Mouse (Mus musculus) midbrain, embryonic 15.5 days (tissue): ENCODE results near the gene Fam171a2. TPM values are rescaled to one million over a fixed set of nuclear protein-coding genes. Genes with fewer than 3 reads are reported as not detected.
"Not testable (repeated sequence)": the region's sequence is repeated elsewhere in the genome, so short reads cannot be mapped to it uniquely, and the experiment has no call there.

Experiments
- ATAC-seq: fragments of 200-750 bp; cut with Nextera tagmentation; replicated peaks from 2 replicates; pipeline ENCODE4 v1.8.0; 2017; ENCODE audit warnings: moderate TSS enrichment
- H3K27ac ChIP-seq: fragments of 300-500 bp; sonication (generic); 2 replicates; pipeline ENCODE4 v1.5.1; 2015; ENCODE audit warnings: mild to moderate bottlenecking, inconsistent platforms
- H3K27me3 ChIP-seq: fragments of 300-500 bp; sonication (generic); replicated peaks from 2 replicates; pipeline ENCODE4 v1.6.1; 2015; ENCODE audit warnings: inconsistent platforms
- H3K36me3 ChIP-seq: fragments of 300-500 bp; sonication (generic); replicated peaks from 2 replicates; pipeline ENCODE4 v1.6.1; 2015; ENCODE audit warnings: inconsistent platforms
- H3K4me1 ChIP-seq: fragments of 300-500 bp; sonication (generic); 2 replicates; pipeline ENCODE4 v1.6.1; 2015; ENCODE audit warnings: inconsistent platforms
- H3K4me2 ChIP-seq: fragments of 300-500 bp; sonication (generic); 2 replicates; pipeline ENCODE4 v1.6.1; 2015; ENCODE audit warnings: inconsistent platforms, mild to moderate bottlenecking, moderate library complexity
- H3K4me3 ChIP-seq: fragments of 300-500 bp; sonication (generic); 2 replicates; pipeline ENCODE4 v1.5.1; 2015; ENCODE audit warnings: mild to moderate bottlenecking, inconsistent platforms
- H3K9ac ChIP-seq: fragments of 300-500 bp; sonication (generic); 2 replicates; pipeline ENCODE4 v1.6.1; 2015; ENCODE audit warnings: mild to moderate bottlenecking, inconsistent platforms
- H3K9me3 ChIP-seq: fragments of 300-500 bp; sonication (generic); 2 replicates; pipeline ENCODE4 v1.6.1; 2016; ENCODE audit warnings: inconsistent platforms
- WGBS: fragments of 180-500 bp; shearing (Covaris S2); methylation state at CpG from one replicate; pipeline ENCODE4 v1.1.7; 2015; ENCODE audit warnings: mixed read lengths; 5-methylcytosine and 5-hydroxymethylcytosine counted together
- microRNA-seq: library from miRNA; unstranded; fragments of <30 nt; microRNA quantifications from one replicate; pipeline ENCODE4, GENCODE M21; 2016
- polyA plus RNA-seq: library from polyadenylated mRNA; unstranded; fragments of >200 nt; fragmentation: Nextera tagmentation; extraction: Ambion mirVana; gene quantifications from 2 replicates; pipeline ENCODE4 v1.2.1, GENCODE M21; 2015

The Fam171a2 gene
- polyA plus RNA-seq, 1 experiment from 2014 or later, result 28.7 TPM

GRCm38 (mm10) chr11:102393719-102394420 is 53.6 kb downstream of the Fam171a2 start:
- Histone ChIP-seq H3K36me3 (no peaks in the 10 kb centered on the region), H3K27ac (peak overlapping the region; percentile 96), H3K4me1 (peaks cover 60% of the 10 kb centered on the region), H3K27me3 (no peaks in the 10 kb centered on the region), H3K9ac (peak overlapping the region; percentile 78), H3K9me3 (no peaks in the 10 kb centered on the region), H3K4me3 (peak overlapping the region; percentile 71), H3K4me2 (peak overlapping the region; percentile 96)
- 6% methylated on average over 17 of the region's 17 CpGs for WGBS
- ATAC-seq, result peak; percentile 65

GRCm38 (mm10) chr11:102393238-102393634 is 54.2 kb downstream of the Fam171a2 start, which contains the start of gene Rundc3a:
Gene Rundc3a, plus strand, starts transcription at chr11:102393403.
- Histone ChIP-seq H3K4me3 (peak within 1 kb of the TSS; percentile 71), H3K9me3 (no peaks in the 10 kb centered on the region), H3K27me3 (no peaks in the 10 kb centered on the region), H3K4me2 (peak within 1 kb of the TSS; percentile 96), H3K27ac (peak within 1 kb of the TSS; percentile 96), H3K36me3 (no peaks in the 10 kb centered on the region), H3K4me1 (peaks cover 54% of the 10 kb centered on the region), H3K9ac (peak within 1 kb of the TSS; percentile 78)
- 0% methylated on average over 34 of the region's 34 CpGs for WGBS
- ATAC-seq, result peak; percentile 92

- Histone ChIP-seq H3K4me1 (peaks cover 48% of the 10 kb centered on the region), H3K9me3 (no peaks in the 10 kb centered on the region), H3K9ac (peak overlapping the region; percentile 52), H3K27me3 (no peaks in the 10 kb centered on the region), H3K27ac (peak overlapping the region; percentile 96), H3K36me3 (no peaks in the 10 kb centered on the region), H3K4me3 (peak overlapping the region; percentile 71), H3K4me2 (peak overlapping the region; percentile 96)
- peak; percentile 59 for ATAC-seq
- 18% methylated on average over 15 of the region's 15 CpGs for WGBS
Measured at GRCm38 (mm10) chr11:102392441-102393237, 54.8 kb downstream of the Fam171a2 start.

GRCm38 (mm10) chr11:102389436-102389835 is 58.0 kb downstream of the Fam171a2 start:
- not testable (repeated sequence) for H3K9ac ChIP-seq, H3K9me3 ChIP-seq, H3K36me3 ChIP-seq, H3K4me2 ChIP-seq, H3K27me3 ChIP-seq, ATAC-seq, H3K27ac ChIP-seq, H3K4me3 ChIP-seq
- WGBS, result 90% methylated on average over 4 of the region's 5 CpGs
- peaks cover 16% of the 10 kb centered on the region for H3K4me1 ChIP-seq

Small RNAs within 50 kb of the gene (microRNA-seq; reads per million reads assigned to microRNA genes)
- not detected for gene Mir6930

Other genes with a start within 250 kb of the Fam171a2 start
- 90.3 and 105 TPM in 2 replicates for gene Hdac5, start 217.5 kb downstream of the Fam171a2 start, polyA plus RNA-seq
- 2.2 and 2.5 TPM in 2 replicates for gene BC030867, start 198.8 kb downstream of the Fam171a2 start, polyA plus RNA-seq
- 0.05 TPM in 1 of 2 replicates, not detected in the other for gene Asb16, start 178.9 kb downstream of the Fam171a2 start, polyA plus RNA-seq
- 82.3 and 84.4 TPM in 2 replicates for gene Tmub2, start 162.8 kb downstream of the Fam171a2 start, polyA plus RNA-seq
- 31.6 and 31.8 TPM in 2 replicates for gene Atxn7l3, start 151.1 kb downstream of the Fam171a2 start, polyA plus RNA-seq
- gene Ubtf, start 127.9 kb downstream of the Fam171a2 start, polyA plus RNA-seq, result 82.8 and 83.9 TPM in 2 replicates
- 2.9 and 3.8 TPM in 2 replicates for gene Slc4a1, start 81.5 kb downstream of the Fam171a2 start, polyA plus RNA-seq
- 160 and 165 TPM in 2 replicates for gene Rundc3a, start 54.3 kb downstream of the Fam171a2 start, polyA plus RNA-seq
- 146 and 168 TPM in 2 replicates for gene Slc25a39, start 39.7 kb downstream of the Fam171a2 start, polyA plus RNA-seq
- 75.2 and 82.0 TPM in 2 replicates for gene Grn, start 17.4 kb downstream of the Fam171a2 start, polyA plus RNA-seq
- 9.0 TPM in 2 replicates for gene Itga2b, start 22.4 kb upstream of the Fam171a2 start, polyA plus RNA-seq
- 72.7 and 76.4 TPM in 2 replicates for gene Gpatch8, start 108.7 kb upstream of the Fam171a2 start, polyA plus RNA-seq
- gene Gm11627, start 131.8 kb upstream of the Fam171a2 start, polyA plus RNA-seq, result 1.9 and 3.4 TPM in 2 replicates
- gene Fzd2, start 156.7 kb upstream of the Fam171a2 start, polyA plus RNA-seq, result 7.4 and 9.5 TPM in 2 replicates
- 0.13 TPM in 1 of 2 replicates, not detected in the other for gene Meioc, start 216.0 kb upstream of the Fam171a2 start, polyA plus RNA-seq